Mouse (Mus musculus): Measurements from ENCODE around the gene Sars. TPM values are rescaled to one million over a fixed set of nuclear protein-coding genes. Genes with fewer than 3 reads are reported as not detected.

Sars gene
- total and polyA plus RNA-seq, 3 experiments = 373 to 394 (median 377) TPM

DNA sequence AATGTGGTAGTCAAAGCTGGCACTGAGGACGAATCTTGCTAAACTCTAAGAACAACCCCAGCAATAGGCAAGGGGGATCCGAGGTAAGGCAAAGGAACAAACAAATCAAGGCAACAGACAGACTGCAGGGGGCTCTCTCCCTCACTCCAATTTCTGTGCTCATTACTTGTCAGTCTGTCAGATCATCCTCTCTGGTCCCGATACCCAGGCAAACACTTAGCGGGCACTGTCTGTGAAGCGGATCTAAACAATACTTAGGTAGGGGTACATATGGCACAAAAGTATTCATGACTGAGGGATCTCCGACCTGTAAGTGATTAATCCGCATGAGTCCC lies 8.7 kb downstream of the Sars start:
- TF ChIP-seq CHD2 (IDR thresholded peaks at IDR 0.05; ENCODE audit: low read length) (no peak), MYC (IDR thresholded peaks at IDR 0.05; ENCODE audit: low read depth, low read length) (no peak), JUN (IDR thresholded peaks at IDR 0.05; ENCODE audit: insufficient read depth, low read depth, low read length) (no peak), ZMIZ1 (IDR thresholded peaks at IDR 0.05; ENCODE audit: low read depth, low read length) (no peak), CTCF (conservative IDR thresholded peaks at IDR 0.05 in 1 of 2, IDR thresholded peaks at IDR 0.05 in 1 of 2; ENCODE audit: low read depth in 2 of 2, low read length in 2 of 2) (peak in 1 of 2 experiments; percentile 60; a peak in 2 of 4 replicates), TCF12 (IDR thresholded peaks at IDR 0.05; ENCODE audit: low read depth, low read length) (no peak), SMC3 (IDR thresholded peaks at IDR 0.05; ENCODE audit: low read depth, low read length) (peak; percentile 38), KAT2A (IDR thresholded peaks at IDR 0.05; ENCODE audit: insufficient replicate concordance, low read length) (no peak)
- dilution Hi-C loops (cut with MboI; ENCODE audit: extremely low pct_ligation_motif_present, extremely low pct_unique_long_range_greater_than_20kb, low sequenced_read_pairs) (no loop called here), in situ Hi-C loops (cut with MboI; ENCODE audit: low pct_ligation_motif_present, low pct_unique_long_range_greater_than_20kb, low sequenced_read_pairs) (no loop called here)
- Histone ChIP-seq H3K9ac (ENCODE audit: insufficient read depth, low read depth) (peak overlapping the region; percentile 20), H3K4me1 (ENCODE audit: control insufficient read depth in 1 of 2, insufficient read depth in 2 of 2) (peaks cover 12 to 60% of the 10 kb centered on the region in 2 experiments), H3K27ac (ENCODE audit: insufficient read depth, low read depth) (peak overlapping the region; percentile 94), H3K27me3 (replicated peaks) (no peaks in the 10 kb centered on the region), H3K9me3 (replicated peaks; ENCODE audit: low read length) (no peaks in the 10 kb centered on the region), H3K4me2 (ENCODE audit: insufficient read depth, low read depth, poor library complexity, severe bottlenecking) (peak overlapping the region; percentile 58; the same call in 1 of the 2 replicates), H3K36me3 (replicated peaks in 1 of 2; ENCODE audit: control insufficient read depth in 1 of 2, insufficient read depth in 1 of 2, low read length in 1 of 2) (peaks cover 64 to 96% of the 10 kb centered on the region in 2 experiments), H3K79me2 (replicated peaks; ENCODE audit: control insufficient read depth, extremely low read depth, insufficient read depth, poor library complexity, severe bottlenecking) (peaks cover 57% of the 10 kb centered on the region), H3K4me3 (replicated peaks in 1 of 3; ENCODE audit: low read depth in 2 of 3, low read length in 2 of 3, poor library complexity in 1 of 3) (no peak overlapping the region)
- no peak for DNase-seq (ENCODE audit: extremely low read depth)

DNA sequence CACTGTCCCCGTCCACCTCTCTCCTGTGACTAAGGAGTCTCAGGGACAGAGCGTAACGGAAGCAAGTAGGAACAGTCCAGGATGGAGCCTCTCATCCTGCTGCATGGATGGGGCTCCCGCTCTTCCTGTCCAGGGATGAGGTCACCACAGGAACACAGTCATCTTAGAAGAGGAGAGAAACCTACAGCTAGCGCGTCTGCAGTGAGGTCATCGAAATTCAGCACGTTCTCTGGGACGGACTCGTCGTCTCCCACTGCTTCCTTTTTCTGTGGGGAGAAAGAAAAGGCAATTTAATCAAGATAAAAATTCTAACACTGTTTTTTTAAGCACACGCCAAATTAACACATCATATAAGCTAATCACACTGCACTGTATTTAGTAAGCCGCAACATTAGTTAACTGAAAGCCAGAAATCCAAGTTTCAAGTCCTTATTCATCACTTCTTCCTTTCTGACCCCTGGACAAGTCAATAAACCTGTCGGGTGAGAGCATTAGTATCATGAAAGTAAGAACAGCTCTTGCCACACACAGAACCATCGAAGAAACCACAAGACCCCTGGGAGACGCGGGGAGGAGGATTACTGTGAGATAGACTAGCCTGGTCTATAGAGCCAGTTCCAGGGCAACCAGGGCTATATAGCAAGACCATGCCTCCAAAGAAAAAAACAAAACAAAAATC lies 9.2 kb downstream of the Sars start:
- no peak overlapping the region for H3K4me3 ChIP-seq (replicated peaks in 1 of 3; ENCODE audit: low read depth in 2 of 3, low read length in 2 of 3, poor library complexity in 1 of 3)
- peak; percentile 65 for DNase-seq (ENCODE audit: extremely low read depth)
- H3K4me1 ChIP-seq (ENCODE audit: control insufficient read depth in 1 of 2, insufficient read depth in 2 of 2) = peaks cover 10 to 55% of the 10 kb centered on the region in 2 experiments
- H3K27me3 ChIP-seq (replicated peaks) = no peaks in the 10 kb centered on the region
- H3K9ac ChIP-seq (ENCODE audit: insufficient read depth, low read depth) = peak overlapping the region; percentile 20
- H3K4me2 ChIP-seq (ENCODE audit: insufficient read depth, low read depth, poor library complexity, severe bottlenecking) = peak overlapping the region; percentile 58
- in situ Hi-C loops (cut with MboI; ENCODE audit: low pct_ligation_motif_present, low pct_unique_long_range_greater_than_20kb, low sequenced_read_pairs) = no loop called here
- peaks cover 68 to 96% of the 10 kb centered on the region in 2 experiments for H3K36me3 ChIP-seq (replicated peaks in 1 of 2; ENCODE audit: control insufficient read depth in 1 of 2, insufficient read depth in 1 of 2, low read length in 1 of 2)
- no peaks in the 10 kb centered on the region for H3K9me3 ChIP-seq (replicated peaks; ENCODE audit: low read length)
- peak overlapping the region; percentile 94 for H3K27ac ChIP-seq (ENCODE audit: insufficient read depth, low read depth)
- dilution Hi-C loops (cut with MboI; ENCODE audit: extremely low pct_ligation_motif_present, extremely low pct_unique_long_range_greater_than_20kb, low sequenced_read_pairs) = no loop called here
- peaks cover 52% of the 10 kb centered on the region for H3K79me2 ChIP-seq (replicated peaks; ENCODE audit: control insufficient read depth, extremely low read depth, insufficient read depth, poor library complexity, severe bottlenecking)
- no peak for TF ChIP-seq PAX5 (IDR thresholded peaks at IDR 0.05; ENCODE audit: low read length)
- TF ChIP-seq ZC3H11A (IDR thresholded peaks at IDR 0.05; ENCODE audit: low read depth, low read length) = no peak
- no peak for TF ChIP-seq ZNF384 (IDR thresholded peaks at IDR 0.05; ENCODE audit: low read depth, low read length)
- no peak for TF ChIP-seq ZKSCAN1 (IDR thresholded peaks at IDR 0.05; ENCODE audit: borderline replicate concordance, low read depth, low read length)
- TF ChIP-seq MXI1 (IDR thresholded peaks at IDR 0.05; ENCODE audit: low read depth, low read length) = no peak
- TF ChIP-seq ZMIZ1 (IDR thresholded peaks at IDR 0.05; ENCODE audit: low read depth, low read length) = no peak
- no peak for TF ChIP-seq CTCF (conservative IDR thresholded peaks at IDR 0.05 in 1 of 2, IDR thresholded peaks at IDR 0.05 in 1 of 2; ENCODE audit: low read depth in 2 of 2, low read length in 2 of 2)
- TF ChIP-seq POLR2AphosphoS2 (IDR thresholded peaks at IDR 0.05; ENCODE audit: low read depth, low read length) = no peak
- TF ChIP-seq JUND (conservative IDR thresholded peaks at IDR 0.05; ENCODE audit: low read depth, low read length) = peak; percentile 77
- TF ChIP-seq MAZ (IDR thresholded peaks at IDR 0.05; ENCODE audit: low read depth, low read length) = no peak; the same call in 1 of the 2 replicates
- no peak for TF ChIP-seq NELFE (IDR thresholded peaks at IDR 0.05; ENCODE audit: low read depth, low read length)
- no peak for TF ChIP-seq UBTF (IDR thresholded peaks at IDR 0.05; ENCODE audit: low read depth, low read length)
- TF ChIP-seq RAD21 (IDR thresholded peaks at IDR 0.05; ENCODE audit: low read depth, low read length) = no peak
- TF ChIP-seq TCF12 (IDR thresholded peaks at IDR 0.05; ENCODE audit: low read depth, low read length) = no peak
- peak; percentile 69; the same call in 1 of the 2 replicates for TF ChIP-seq MYC (IDR thresholded peaks at IDR 0.05; ENCODE audit: low read depth, low read length)
- TF ChIP-seq KAT2A (IDR thresholded peaks at IDR 0.05; ENCODE audit: insufficient replicate concordance, low read length) = no peak
- 0 out of 2 replicates have a peak, but pooled peaks have one; percentile 10 for TF ChIP-seq ELF1 (IDR thresholded peaks at IDR 0.05; ENCODE audit: low read depth, low read length)
- TF ChIP-seq BHLHE40 (IDR thresholded peaks at IDR 0.05; ENCODE audit: low read depth, low read length) = peak; percentile 87
- no peak; the same call in 1 of the 2 replicates for TF ChIP-seq HCFC1 (IDR thresholded peaks at IDR 0.05; ENCODE audit: low read depth, low read length)
- peak; percentile 11; the same call in 1 of the 2 replicates for TF ChIP-seq MEF2A (IDR thresholded peaks at IDR 0.05; ENCODE audit: borderline replicate concordance, low read depth, low read length)
- TF ChIP-seq ETS1 (conservative IDR thresholded peaks at IDR 0.05; ENCODE audit: low read depth, low read length) = peak; percentile 83
- TF ChIP-seq MAX (IDR thresholded peaks at IDR 0.05; ENCODE audit: low read length) = peak; percentile 63; the same call in 1 of the 2 replicates
- TF ChIP-seq TBP (conservative IDR thresholded peaks at IDR 0.05; ENCODE audit: low read depth, low read length) = no peak
- no peak for TF ChIP-seq MAFK (IDR thresholded peaks at IDR 0.05; ENCODE audit: insufficient replicate concordance, low read length)
- no peak for TF ChIP-seq CHD2 (IDR thresholded peaks at IDR 0.05; ENCODE audit: low read length)
- peak; percentile 48; the same call in 1 of the 2 replicates for TF ChIP-seq EP300 (IDR thresholded peaks at IDR 0.05; ENCODE audit: low read length)
- no peak for TF ChIP-seq NRF1 (IDR thresholded peaks at IDR 0.05; ENCODE audit: low read depth, low read length)
- peak; percentile 92 for TF ChIP-seq JUN (IDR thresholded peaks at IDR 0.05; ENCODE audit: insufficient read depth, low read depth, low read length)
- TF ChIP-seq CHD1 (IDR thresholded peaks at IDR 0.05; ENCODE audit: low read depth, low read length) = no peak

Data from CH12.LX (cell line).